ENCODE assay signal across 21 mouse cellular contexts in genomic region chr1:169893976-169894375, GRCm38 (mm10). TPM values are rescaled to one million over a fixed set of nuclear protein-coding genes. Genes with fewer than 3 reads are reported as not detected.
DNase-seq lines count a peak whose midpoint lies in the region; ATAC-seq lines count a peak whose summit lies in the region.
"Had no signal": no experiment of that assay in that cellular context is flagged by ENCODE, and none has a peak within 500 bp of the region (broad histone marks: within the 10 kb centered on the region; RNA-seq: fewer than 3 reads in every experiment).

No protein-coding gene starts in this region.

- DNase-seq in 416B (ENCODE audit: low read depth): peak; percentile 10
- peak; percentile 67 for DNase-seq in ES-CJ7 (ENCODE audit: low read depth, low spot score)
- peak; percentile 57 for DNase-seq in R1 (ENCODE audit: low read depth, low spot score)
- DNase-seq in thymus, postnatal 36 days: no peak
- no peak for DNase-seq in testis, postnatal 10 days (ENCODE audit: low spot score)
- no peak for DNase-seq in spleen, postnatal 36 days (ENCODE audit: low spot score in 2 of 2)
- DNase-seq: adrenal gland, adult 2 months; adrenal gland, postnatal 25 days; cerebellum, adult 11 months; cerebellum, adult 8-10 months; cerebellum, postnatal 14 days; embryo, embryonic 11 days; gastrocnemius, postnatal 10 days; heart, adult 2 months; heart, postnatal 14 days; kidney, adult 11 months had no signal

- 0 out of 2 replicates have a peak, but pooled peaks have one; percentile 21 for ATAC-seq in megakaryocyte, adult 5-6 weeks (ENCODE audit: poor library complexity, severe bottlenecking)
- ATAC-seq: forebrain, embryonic 14.5 days had no signal

RNA-seq across cellular contexts. Expression of gene Ccdc190, which starts 34.5 kb away (rescaled TPM):
- total RNA-seq in megakaryocyte, adult 5-6 weeks (2015): not detected in 2 replicates
- total RNA-seq in megakaryocyte, adult 5-6 weeks (2017): not detected in 2 replicates
- total RNA-seq: common myeloid progenitor, adult 5-6 weeks; gastrocnemius, postnatal 10 days; gastrocnemius, postnatal 4 days; hematopoietic stem cell, adult 5-6 weeks had no signal

Comparison
In these comparisons a context has a peak if more than half of its experiments do, and no peak if none do; other contexts are left out.
1. DNase-seq: peak in 416B (single experiment), ES-CJ7 (single experiment) and R1 (single experiment); none in thymus, postnatal 36 days (0 of 2), testis, postnatal 10 days (single experiment) and spleen, postnatal 36 days (0 of 2).